Mouse (Mus musculus): Measurements from ENCODE around the gene Nlrp4a. TPM values are rescaled to one million over a fixed set of nuclear protein-coding genes. Genes with fewer than 3 reads are reported as not detected.
"Not testable (repeated sequence)": the region's sequence is repeated elsewhere in the genome, so short reads cannot be mapped to it uniquely, and the experiment has no call there.

The Nlrp4a gene
- total RNA-seq (2021) = not detected
- long read RNA-seq, experiment 1 = 0 reads
- long read RNA-seq, experiment 2 = 0 reads

DNA sequence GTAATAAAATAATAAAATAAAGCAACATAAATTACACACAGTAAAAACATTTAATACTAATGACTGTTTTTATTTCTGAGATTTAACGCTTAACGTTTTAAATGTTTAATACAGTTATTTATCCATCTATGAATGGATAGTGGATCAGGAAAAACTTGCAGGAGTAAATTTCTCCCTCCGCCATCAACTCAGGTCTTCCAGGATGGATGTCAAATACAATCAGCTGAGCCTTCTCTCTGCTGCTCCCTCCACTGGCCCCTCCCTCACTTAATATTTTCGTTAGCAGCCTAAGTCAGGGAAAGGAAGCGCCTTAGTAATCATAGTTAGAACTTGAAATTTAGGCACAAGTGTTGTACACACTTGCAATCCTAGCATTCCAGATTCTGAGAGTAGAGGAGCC lies at the start of gene Nlrp4a:
Gene Nlrp4a (plus strand): TSS at position 301 of the 400 bp plus-strand sequence.
- intact Hi-C loops (cut with DNase I) = no loop called here
- no peak for DNase-seq (ENCODE audit: low spot score in 2 of 2)

DNA sequence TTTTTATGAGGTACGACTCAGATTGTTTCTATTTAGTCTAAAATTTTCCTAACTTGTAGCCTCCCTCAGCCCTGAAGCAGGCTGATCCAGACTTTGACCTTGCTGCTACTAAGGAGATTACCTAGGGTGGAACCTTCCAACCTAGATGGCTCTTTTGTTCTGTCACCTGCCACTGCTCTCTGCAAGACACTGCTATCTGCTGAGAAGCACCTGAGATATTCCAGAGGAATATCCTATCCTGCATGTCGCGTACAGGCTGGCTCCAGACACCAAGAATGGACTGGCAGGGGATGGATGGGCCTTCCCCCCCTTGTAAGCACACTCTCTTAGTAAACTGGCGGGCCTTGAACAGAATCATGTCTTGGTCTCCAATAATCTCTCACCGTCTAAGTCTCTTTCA lies 48.2 kb upstream of the Nlrp4a start:
- DNase-seq (ENCODE audit: low spot score in 2 of 2); intact Hi-C loops (cut with DNase I): not testable (repeated sequence)

GRCm38 (mm10) chr7:26391137-26391536 lies 43.8 kb upstream of the Nlrp4a start:
- DNase-seq (ENCODE audit: low spot score in 2 of 2); intact Hi-C loops (cut with DNase I): not testable (repeated sequence)

- DNase-seq (ENCODE audit: low spot score in 2 of 2); intact Hi-C loops (cut with DNase I): not testable (repeated sequence)
Measured at GRCm38 (mm10) chr7:26391811-26392210, 43.1 kb upstream of the Nlrp4a start.

DNA sequence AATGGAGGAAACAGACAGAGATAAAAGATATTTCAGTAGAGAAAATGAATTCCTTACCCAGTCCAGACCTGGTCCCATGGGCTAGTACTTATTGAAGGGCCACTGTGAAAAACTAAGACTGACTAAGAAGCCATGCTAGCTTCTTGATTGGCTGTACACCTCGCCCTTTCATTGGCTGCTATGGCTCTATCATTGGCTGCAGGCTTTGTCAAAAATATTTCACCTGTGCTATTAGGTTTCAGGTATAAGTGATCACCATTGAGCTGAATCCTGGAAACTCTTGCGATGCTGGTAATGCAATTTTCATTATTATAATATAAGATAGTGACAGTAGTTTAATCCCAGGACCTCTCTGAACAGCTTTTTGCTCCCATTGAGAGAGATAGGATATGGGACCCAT lies 31.3 kb upstream of the Nlrp4a start, which contains the start of gene Nlrp9c:
Gene Nlrp9c (minus strand): TSS at position 101 of the 400 bp plus-strand sequence.
- DNase-seq (ENCODE audit: low spot score in 2 of 2); intact Hi-C loops (cut with DNase I): not testable (repeated sequence)

DNA sequence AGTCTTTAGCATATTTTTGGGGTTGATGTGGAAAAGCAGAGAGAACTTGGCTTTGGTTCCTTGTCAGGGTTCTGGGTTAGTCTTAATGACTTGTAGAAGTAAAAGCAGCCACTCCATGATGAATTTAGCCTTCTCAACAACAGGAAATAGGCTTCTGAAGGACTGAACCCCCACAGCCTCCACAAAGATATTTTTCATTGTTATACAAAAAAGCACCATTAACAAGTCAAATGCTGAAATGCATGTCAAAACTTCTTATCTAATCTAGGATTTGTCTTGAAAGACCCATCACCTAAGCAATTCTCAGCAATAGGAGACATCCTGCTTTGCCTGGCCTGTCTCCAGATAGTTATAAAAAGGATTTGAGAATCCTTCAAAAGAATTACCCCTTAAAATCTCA lies 41.8 kb downstream of the Nlrp4a start:
- intact Hi-C loops (cut with DNase I) = no loop called here
- no peak for DNase-seq (ENCODE audit: low spot score in 2 of 2)

- intact Hi-C loops (cut with DNase I); DNase-seq (ENCODE audit: low spot score in 2 of 2): not testable (repeated sequence)
Measured at GRCm38 (mm10) chr7:26489514-26489913, 54.6 kb downstream of the Nlrp4a start.

Other genes with a start within 250 kb of the Nlrp4a start
- gene Vmn1r184, start 174.8 kb upstream of the Nlrp4a start, total RNA-seq (2021) = not detected
- not detected for gene Cyp2a4, start 127.9 kb upstream of the Nlrp4a start, total RNA-seq (2021)
- not detected for gene Nlrp9c, start 31.4 kb upstream of the Nlrp4a start, total RNA-seq (2021)
- gene Nlrp9a, start 99.9 kb downstream of the Nlrp4a start, total RNA-seq (2021) = not detected
- not detected for gene Vmn1r185, start 183.4 kb downstream of the Nlrp4a start, total RNA-seq (2021)